Mouse (Mus musculus) erythroblast, embryonic 14.5 days (primary cell): Measurements from ENCODE around the gene Rpp14.

Experiments used
- GATA1 ChIP-seq: IDR thresholded peaks from 2 replicates; pipeline ENCODE4 v1.6.1; 2012; ENCODE audit warnings: low read length, inconsistent platforms, mixed read lengths
- TAL1 ChIP-seq: IDR thresholded peaks from 3 replicates; pipeline ENCODE4 v1.6.1; 2012; ENCODE audit warnings: low read length, inconsistent platforms, mixed read lengths

GRCm38 (mm10) chr14:8044330-8044729 is 35.8 kb upstream of the Rpp14 start:
- TF ChIP-seq TAL1 (no peak), GATA1 (no peak)
